Mouse (Mus musculus) 3T3-L1 (cell line): Measurements from ENCODE around the gene Mtcl1.

Source experiments
- DNase-seq: peaks from one replicate; pipeline ENCODE4 v3.0.0-alpha.2; 2015; ENCODE audit warnings: low read depth, low spot score

Gene Mtcl1

GRCm38 (mm10) chr17:66326204-66326545 lies 123.4 kb downstream of the Mtcl1 start:
- no peak for DNase-seq

- no peak for DNase-seq
These were observed 123.9 kb downstream of the Mtcl1 start for GRCm38 (mm10) chr17:66325440-66326203.

- no peak for DNase-seq
These were observed 124.7 kb downstream of the Mtcl1 start for GRCm38 (mm10) chr17:66324836-66325235.

GRCm38 (mm10) chr17:66322646-66323255 lies 126.8 kb downstream of the Mtcl1 start:
- DNase-seq: peak; percentile 70

GRCm38 (mm10) chr17:66321933-66322332 lies 127.6 kb downstream of the Mtcl1 start:
- no peak for DNase-seq

GRCm38 (mm10) chr17:66320716-66321372 lies 128.7 kb downstream of the Mtcl1 start:
- no peak for DNase-seq

GRCm38 (mm10) chr17:66318031-66318430 lies 131.5 kb downstream of the Mtcl1 start:
- no peak for DNase-seq

GRCm38 (mm10) chr17:66317576-66317975 lies 132.0 kb downstream of the Mtcl1 start:
- no peak for DNase-seq

GRCm38 (mm10) chr17:66317156-66317555 lies 132.4 kb downstream of the Mtcl1 start:
- no peak for DNase-seq

GRCm38 (mm10) chr17:66315451-66315850 lies 134.1 kb downstream of the Mtcl1 start:
- DNase-seq: no peak

- no peak for DNase-seq
These were observed 134.8 kb downstream of the Mtcl1 start for GRCm38 (mm10) chr17:66314566-66315285.

GRCm38 (mm10) chr17:66301906-66302305 lies 147.6 kb downstream of the Mtcl1 start:
- no peak for DNase-seq

- DNase-seq: no peak
These were observed 148.3 kb downstream of the Mtcl1 start for GRCm38 (mm10) chr17:66301267-66301666.

GRCm38 (mm10) chr17:66297721-66298120 lies 151.8 kb downstream of the Mtcl1 start:
- no peak for DNase-seq

- no peak for DNase-seq
These were observed 156.0 kb downstream of the Mtcl1 start for GRCm38 (mm10) chr17:66293581-66293980.

GRCm38 (mm10) chr17:66289894-66290293 lies 159.7 kb downstream of the Mtcl1 start:
- DNase-seq: no peak
